In the genomic region with DNA sequence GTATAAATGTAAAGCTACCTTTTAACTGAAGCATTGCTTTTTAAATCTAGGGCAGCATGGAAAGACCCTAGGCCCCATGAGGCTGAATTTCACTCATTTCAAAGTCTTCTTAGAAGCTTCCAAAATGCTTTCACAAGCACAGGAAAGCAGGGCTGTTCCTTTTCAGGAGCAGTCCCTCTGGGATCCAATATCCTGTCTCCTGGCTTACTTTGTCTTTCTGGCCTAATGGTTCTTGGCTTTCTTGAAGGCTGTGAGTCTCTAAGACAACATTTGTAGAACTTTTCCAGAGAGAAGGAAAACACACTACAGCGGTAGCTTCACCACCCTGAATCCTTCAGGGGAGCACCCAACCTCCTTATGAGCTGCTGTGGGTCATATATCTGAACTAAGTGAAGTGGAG, we compare ENCODE assay signal across 25 mouse cellular contexts.
DNase-seq lines count a peak whose midpoint lies in the region; TF ChIP-seq lines count a peak whose summit lies in the region.
"Had no signal": no experiment of that assay in that cellular context is flagged by ENCODE, and none has a peak within 500 bp of the region (broad histone marks: within the 10 kb centered on the region; RNA-seq: fewer than 3 reads in every experiment).

No protein-coding gene starts in this region.

- H3K27ac ChIP-seq in gastrocnemius, adult 2 months, result peak overlapping the region; percentile 79
- no peak overlapping the region for H3K27ac ChIP-seq in heart, embryonic 10.5 days
- H3K27ac ChIP-seq: forebrain, embryonic 13.5 days; heart, embryonic 15.5 days; hindbrain, postnatal 0 days; intestine, embryonic 15.5 days; limb, embryonic 15.5 days; liver, embryonic 13.5 days; macrophage; midbrain, embryonic 13.5 days; neural tube, embryonic 13.5 days; stomach, embryonic 15.5 days had no signal

- no peaks in the 10 kb centered on the region for H3K9me3 ChIP-seq in heart, embryonic 10.5 days
- H3K9me3 ChIP-seq: forebrain, embryonic 13.5 days; heart, embryonic 15.5 days; intestine, embryonic 15.5 days; limb, embryonic 15.5 days; liver, embryonic 13.5 days; midbrain, embryonic 13.5 days; neural tube, embryonic 13.5 days; stomach, embryonic 15.5 days had no signal

- H3K27me3 ChIP-seq in heart, embryonic 10.5 days (ENCODE audit: insufficient read depth, poor library complexity, severe bottlenecking), result peaks cover 17% of the 10 kb centered on the region; the same call in 1 of the 2 replicates
- H3K27me3 ChIP-seq: forebrain, embryonic 13.5 days; intestine, embryonic 15.5 days; limb, embryonic 15.5 days; liver, embryonic 13.5 days; midbrain, embryonic 13.5 days; neural tube, embryonic 13.5 days; stomach, embryonic 15.5 days had no signal

- no peaks in the 10 kb centered on the region for H3K4me1 ChIP-seq in heart, embryonic 10.5 days
- H3K4me1 ChIP-seq: forebrain, embryonic 13.5 days; heart, embryonic 15.5 days; intestine, embryonic 15.5 days; limb, embryonic 15.5 days; liver, embryonic 13.5 days; midbrain, embryonic 13.5 days; neural tube, embryonic 13.5 days; stomach, embryonic 15.5 days had no signal

- DNase-seq in gastrocnemius, adult 2 months, result no peak
- DNase-seq in gastrocnemius, postnatal 14 days, result no peak
- peak; percentile 62 to 75 for DNase-seq in heart, adult 9 months (ENCODE audit: low spot score in 2 of 2)
- DNase-seq in heart, embryonic 10.5 days (ENCODE audit: low spot score), result no peak
- DNase-seq in retina, postnatal 1 day, result peak; percentile 6
- DNase-seq in retina, embryonic 14.5 days (ENCODE audit: low spot score), result no peak
- peak; percentile 46 for DNase-seq in skeletal muscle tissue, adult 2 months (ENCODE audit: low read depth, low spot score)
- DNase-seq in testis, postnatal 14 days (ENCODE audit: low spot score), result no peak
- DNase-seq: B cell, adult 2 months; cerebellum, postnatal 10 days; gastrocnemius, postnatal 36 days; kidney, postnatal 25 days; liver, embryonic 13.5 days; lung, adult 18-20 months; right cerebral cortex, postnatal 14 days; thymus, postnatal 14 days had no signal

- no peak overlapping the region for H3K4me3 ChIP-seq in gastrocnemius, adult 2 months
- H3K4me3 ChIP-seq in heart, embryonic 10.5 days, result no peak overlapping the region
- H3K4me3 ChIP-seq: forebrain, embryonic 13.5 days; heart, embryonic 15.5 days; intestine, embryonic 15.5 days; limb, embryonic 15.5 days; liver, embryonic 13.5 days; midbrain, embryonic 13.5 days; neural tube, embryonic 13.5 days; stomach, embryonic 15.5 days had no signal

- H3K36me3 ChIP-seq in heart, embryonic 10.5 days, result no peaks in the 10 kb centered on the region
- H3K36me3 ChIP-seq: heart, embryonic 15.5 days; intestine, embryonic 15.5 days; limb, embryonic 15.5 days; liver, embryonic 13.5 days; midbrain, embryonic 13.5 days; neural tube, embryonic 13.5 days; stomach, embryonic 15.5 days had no signal

- 74% methylated on average over 1 of the region's 1 CpGs for WGBS in heart, embryonic 10.5 days

- TF ChIP-seq CTCF in gastrocnemius, adult 2 months (IDR thresholded peaks at IDR 0.05), result no peak

- intact Hi-C loops in gastrocnemius, adult 2 months (cut with DNase I), result no loop called here
- intact Hi-C loops in gastrocnemius, postnatal 14 days (cut with DNase I; ENCODE audit: low total_unique reads), result no loop called here

Comparison
In these comparisons a context has a peak if more than half of its experiments do, and no peak if none do; other contexts are left out.
1. DNase-seq: peak in heart, adult 9 months (2 of 2), retina, postnatal 1 day (single experiment) and skeletal muscle tissue, adult 2 months (single experiment); none in gastrocnemius, adult 2 months (single experiment), gastrocnemius, postnatal 14 days (single experiment), heart, embryonic 10.5 days (single experiment), retina, embryonic 14.5 days (single experiment) and testis, postnatal 14 days (single experiment).